Mouse (Mus musculus): ENCODE results near the gene Atg9b. TPM values are rescaled to one million over a fixed set of nuclear protein-coding genes. Genes with fewer than 3 reads are reported as not detected.

Atg9b gene
- polyA plus RNA-seq, 1 experiment from 2014 or later: 2.3 TPM

DNA sequence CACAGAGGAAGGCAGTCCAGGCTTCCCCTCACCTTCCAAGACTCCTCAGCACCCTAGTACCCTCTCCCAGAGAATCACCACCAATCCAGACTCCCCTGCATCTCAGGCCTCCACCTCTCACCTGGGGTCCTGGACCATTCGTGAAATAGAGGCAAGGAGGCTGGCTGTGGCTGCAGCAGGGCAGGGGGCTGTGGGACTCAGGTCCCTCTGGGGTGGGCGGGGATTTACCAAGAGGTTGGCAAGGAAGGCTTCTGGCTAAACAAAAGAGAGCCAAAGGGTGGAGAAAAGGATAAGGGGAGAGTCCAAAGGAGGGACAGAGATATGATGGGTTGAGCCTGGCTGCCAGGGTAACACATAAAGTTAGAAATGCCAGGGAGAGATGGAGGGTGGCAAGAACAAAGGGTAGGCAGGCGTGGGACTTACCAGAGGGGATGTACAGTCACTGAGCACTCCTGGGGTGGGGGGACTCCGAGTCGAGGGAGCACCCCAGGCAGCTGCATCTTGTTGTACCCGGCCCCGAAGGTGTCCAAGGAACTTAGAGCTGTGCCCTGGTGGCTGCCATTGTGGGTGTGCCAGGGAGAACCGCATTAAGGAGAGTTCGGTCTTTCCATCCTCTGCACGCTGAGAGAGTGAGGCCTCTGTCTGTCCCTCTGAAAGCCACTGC, 5.9 kb downstream of the Atg9b start:
- WGBS: 85% methylated on average over 10 of the region's 10 CpGs
- Histone ChIP-seq H3K27me3 (ENCODE audit: control insufficient read depth, insufficient read depth, low read length) (peaks cover 3% of the 10 kb centered on the region; the same call in 1 of the 2 replicates), H3K4me1 (ENCODE audit: control insufficient read depth, insufficient read depth, low read length) (peaks cover 38% of the 10 kb centered on the region), H3K36me3 (ENCODE audit: control insufficient read depth, insufficient read depth) (no peaks in the 10 kb centered on the region), H3K4me3 (ENCODE audit: low read length) (no peak overlapping the region), H3K27ac (ENCODE audit: low read length) (peak overlapping the region; percentile 30; the same call in 1 of the 2 replicates), H3K9ac (ENCODE audit: low read length) (no peak overlapping the region), H3K9me3 (replicated peaks; ENCODE audit: control insufficient read depth, low read length) (no peaks in the 10 kb centered on the region), H3K4me2 (ENCODE audit: low read depth, low read length) (no peak overlapping the region)
- no peak for ATAC-seq (replicated peaks; ENCODE audit: extremely low read depth, insufficient read depth, low FRiP score)

DNA sequence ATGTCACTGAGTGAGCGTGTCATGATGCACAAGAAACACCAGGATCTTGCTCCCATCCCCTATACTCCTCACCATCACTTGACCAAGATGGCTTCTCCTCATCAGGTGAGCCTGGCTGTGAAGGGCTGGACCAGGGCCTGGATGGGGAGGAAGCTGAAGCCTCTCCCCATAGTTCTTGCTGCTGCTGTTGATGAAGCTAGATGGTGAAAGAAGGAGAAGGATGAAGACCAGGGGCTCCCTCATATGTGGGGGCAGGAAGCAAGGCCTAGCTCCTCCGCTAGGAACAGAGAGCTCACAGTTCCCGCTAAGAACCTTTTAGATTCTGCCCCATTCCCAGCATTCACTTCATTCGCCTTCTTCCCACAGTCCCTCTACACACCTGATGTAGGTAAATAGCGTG, 6.6 kb downstream of the Atg9b start:
- H3K4me3 ChIP-seq (ENCODE audit: low read length): no peak overlapping the region
- no peaks in the 10 kb centered on the region for H3K36me3 ChIP-seq (ENCODE audit: control insufficient read depth, insufficient read depth)
- H3K9me3 ChIP-seq (replicated peaks; ENCODE audit: control insufficient read depth, low read length): no peaks in the 10 kb centered on the region
- H3K9ac ChIP-seq (ENCODE audit: low read length): no peak overlapping the region
- WGBS: 81% methylated on average over 5 of the region's 5 CpGs
- H3K4me2 ChIP-seq (ENCODE audit: low read depth, low read length): no peak overlapping the region
- no peak for ATAC-seq (replicated peaks; ENCODE audit: extremely low read depth, insufficient read depth, low FRiP score)
- peaks cover 38% of the 10 kb centered on the region for H3K4me1 ChIP-seq (ENCODE audit: control insufficient read depth, insufficient read depth, low read length)
- peaks cover 3% of the 10 kb centered on the region; the same call in 1 of the 2 replicates for H3K27me3 ChIP-seq (ENCODE audit: control insufficient read depth, insufficient read depth, low read length)
- peak overlapping the region; percentile 30; the same call in 1 of the 2 replicates for H3K27ac ChIP-seq (ENCODE audit: low read length)

DNA sequence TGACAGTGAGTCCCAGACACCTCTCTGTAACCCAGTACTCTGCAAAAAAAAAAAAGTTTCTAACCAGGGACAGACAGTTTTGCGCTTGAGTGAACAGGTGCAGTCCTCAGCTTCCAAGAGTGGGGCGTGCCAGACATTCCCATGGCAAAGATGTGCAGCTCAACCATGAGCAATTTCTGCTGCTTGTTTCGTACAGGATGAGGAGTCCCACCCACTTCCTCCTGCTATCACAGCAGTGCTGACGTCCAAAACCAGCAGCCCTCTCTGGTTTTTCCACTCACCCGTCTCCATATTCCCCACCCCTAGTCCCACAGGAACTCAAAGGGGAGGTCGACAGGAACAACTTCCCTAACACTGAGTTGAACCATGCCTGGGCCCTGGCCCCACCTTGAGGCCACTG, 7.5 kb downstream of the Atg9b start:
- Histone ChIP-seq H3K4me3 (ENCODE audit: low read length) (no peak overlapping the region), H3K36me3 (ENCODE audit: control insufficient read depth, insufficient read depth) (no peaks in the 10 kb centered on the region), H3K27me3 (ENCODE audit: control insufficient read depth, insufficient read depth, low read length) (peaks cover 3% of the 10 kb centered on the region; the same call in 1 of the 2 replicates), H3K4me1 (ENCODE audit: control insufficient read depth, insufficient read depth, low read length) (peaks cover 34% of the 10 kb centered on the region), H3K4me2 (ENCODE audit: low read depth, low read length) (no peak overlapping the region), H3K9ac (ENCODE audit: low read length) (no peak overlapping the region), H3K9me3 (replicated peaks; ENCODE audit: control insufficient read depth, low read length) (no peaks in the 10 kb centered on the region), H3K27ac (ENCODE audit: low read length) (peak overlapping the region; percentile 69)
- WGBS: 52% methylated on average over 6 of the region's 6 CpGs
- ATAC-seq (replicated peaks; ENCODE audit: extremely low read depth, insufficient read depth, low FRiP score): peak; percentile 14

DNA sequence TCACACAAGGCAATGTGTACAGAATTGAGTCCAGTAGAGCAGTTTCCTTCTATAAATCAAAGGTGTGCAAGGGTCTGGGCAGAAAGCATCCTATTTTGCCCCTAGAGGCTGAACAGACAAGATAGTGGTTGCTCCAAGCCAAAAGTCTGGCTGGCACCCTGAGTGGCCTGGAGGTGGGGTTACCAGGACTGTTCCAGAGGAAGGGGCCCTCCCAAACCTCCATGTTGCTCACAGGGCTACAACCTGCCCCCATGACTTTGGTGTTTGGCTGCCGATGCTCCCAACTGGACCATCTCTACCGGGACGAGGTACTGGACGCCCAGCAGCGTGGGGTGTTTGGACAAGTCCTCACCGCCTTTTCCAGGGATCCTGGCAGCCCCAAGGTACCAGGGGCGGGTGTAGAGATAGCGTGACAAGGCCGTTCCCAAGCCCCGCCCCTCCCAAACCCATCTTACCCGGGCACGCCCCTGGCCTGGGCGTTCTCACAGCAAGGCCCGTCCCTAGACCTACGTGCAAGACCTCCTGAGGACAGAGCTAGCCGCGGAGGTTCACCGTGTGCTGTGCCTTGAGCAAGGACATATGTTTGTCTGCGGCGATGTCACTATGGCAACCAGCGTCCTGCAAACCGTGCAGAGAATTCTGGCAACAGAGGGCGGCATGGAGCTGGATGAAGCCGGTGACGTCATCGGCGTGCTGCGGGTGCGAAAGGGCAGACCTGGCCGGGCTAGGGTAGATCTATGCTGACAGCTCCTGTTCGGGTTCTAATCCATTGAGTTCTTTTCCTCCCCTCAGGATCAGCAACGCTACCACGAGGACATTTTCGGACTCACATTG, 8.7 kb downstream of the Atg9b start:
- peak overlapping the region; percentile 49 for H3K4me3 ChIP-seq (ENCODE audit: low read length)
- ATAC-seq (replicated peaks; ENCODE audit: extremely low read depth, insufficient read depth, low FRiP score): peak; percentile 78
- H3K9me3 ChIP-seq (replicated peaks; ENCODE audit: control insufficient read depth, low read length): no peaks in the 10 kb centered on the region
- H3K9ac ChIP-seq (ENCODE audit: low read length): peak overlapping the region; percentile 75
- no peaks in the 10 kb centered on the region for H3K36me3 ChIP-seq (ENCODE audit: control insufficient read depth, insufficient read depth)
- H3K4me1 ChIP-seq (ENCODE audit: control insufficient read depth, insufficient read depth, low read length): peaks cover 26% of the 10 kb centered on the region
- peaks cover 3% of the 10 kb centered on the region; the same call in 1 of the 2 replicates for H3K27me3 ChIP-seq (ENCODE audit: control insufficient read depth, insufficient read depth, low read length)
- H3K4me2 ChIP-seq (ENCODE audit: low read depth, low read length): peak overlapping the region; percentile 75
- 2% methylated on average over 34 of the region's 34 CpGs for WGBS
- peak overlapping the region; percentile 52 for H3K27ac ChIP-seq (ENCODE audit: low read length)

DNA sequence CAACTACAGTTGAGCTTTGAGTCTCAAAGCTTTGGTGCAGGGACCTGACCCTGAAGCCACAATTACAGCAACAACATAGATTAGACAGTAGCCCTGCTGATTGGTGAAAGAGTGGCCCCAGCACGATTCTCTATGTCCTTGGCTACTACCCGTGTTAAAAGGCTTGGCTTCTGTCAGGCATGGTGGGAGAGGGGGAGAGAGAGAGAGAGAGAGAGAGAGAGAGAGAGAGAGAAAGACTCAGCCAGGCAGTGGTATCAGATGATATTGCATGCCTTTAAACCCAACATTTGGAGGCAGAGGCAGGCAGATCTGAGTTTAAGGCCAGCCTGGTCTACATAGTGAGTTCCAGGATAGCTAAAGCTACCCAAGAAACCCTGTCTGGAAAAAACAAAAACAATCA, 10.0 kb downstream of the Atg9b start:
- WGBS: 42% methylated on average over 2 of the region's 2 CpGs
- peaks cover 3% of the 10 kb centered on the region; the same call in 1 of the 2 replicates for H3K27me3 ChIP-seq (ENCODE audit: control insufficient read depth, insufficient read depth, low read length)
- no peak overlapping the region for H3K4me2 ChIP-seq (ENCODE audit: low read depth, low read length)
- no peaks in the 10 kb centered on the region for H3K36me3 ChIP-seq (ENCODE audit: control insufficient read depth, insufficient read depth)
- no peak for ATAC-seq (replicated peaks; ENCODE audit: extremely low read depth, insufficient read depth, low FRiP score)
- no peaks in the 10 kb centered on the region for H3K9me3 ChIP-seq (replicated peaks; ENCODE audit: control insufficient read depth, low read length)
- no peak overlapping the region for H3K9ac ChIP-seq (ENCODE audit: low read length)
- peaks cover 18% of the 10 kb centered on the region for H3K4me1 ChIP-seq (ENCODE audit: control insufficient read depth, insufficient read depth, low read length)
- H3K4me3 ChIP-seq (ENCODE audit: low read length): no peak overlapping the region
- H3K27ac ChIP-seq (ENCODE audit: low read length): no peak overlapping the region

DNA sequence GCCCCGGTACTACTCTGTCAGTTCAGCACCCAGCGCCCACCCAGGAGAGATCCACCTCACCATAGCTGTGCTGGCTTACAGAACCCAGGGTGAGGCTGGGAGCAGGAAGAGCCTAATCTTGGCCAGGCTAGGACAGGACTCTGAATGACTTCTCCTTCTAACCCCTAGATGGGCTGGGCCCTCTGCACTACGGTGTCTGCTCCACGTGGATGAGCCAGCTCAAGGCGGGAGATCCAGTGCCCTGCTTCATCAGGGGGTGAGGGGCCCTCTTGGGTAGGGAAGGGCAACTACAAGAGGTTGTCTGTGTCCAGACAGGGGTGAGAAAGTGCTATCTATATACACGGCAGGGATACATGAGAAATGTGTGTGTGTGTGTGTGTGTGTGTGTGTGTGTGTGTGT, 10.5 kb downstream of the Atg9b start:
- no peaks in the 10 kb centered on the region for H3K36me3 ChIP-seq (ENCODE audit: control insufficient read depth, insufficient read depth)
- H3K4me1 ChIP-seq (ENCODE audit: control insufficient read depth, insufficient read depth, low read length): peaks cover 13% of the 10 kb centered on the region
- peaks cover 3% of the 10 kb centered on the region; the same call in 1 of the 2 replicates for H3K27me3 ChIP-seq (ENCODE audit: control insufficient read depth, insufficient read depth, low read length)

DNA sequence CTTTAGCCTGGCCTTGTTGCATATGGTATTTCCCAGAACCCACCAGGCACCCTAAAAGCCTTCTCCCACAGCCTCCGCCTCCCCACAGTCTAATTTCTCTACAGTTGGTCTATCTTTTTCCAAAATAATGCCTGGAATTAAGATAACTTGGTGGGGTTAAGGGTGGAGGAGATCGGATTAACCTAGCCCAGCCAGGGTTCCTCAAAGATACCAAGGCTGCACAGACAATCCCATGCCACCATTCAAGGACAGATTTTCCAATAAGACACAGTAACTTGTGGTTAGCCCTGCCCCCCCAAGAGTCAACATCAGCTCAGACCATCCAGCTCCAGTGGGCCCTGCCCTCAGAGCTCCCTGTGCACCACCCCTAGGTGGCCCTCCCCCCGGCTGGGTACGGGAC, 11.4 kb downstream of the Atg9b start:
- WGBS: 84% methylated on average over 4 of the region's 4 CpGs
- no peak overlapping the region for H3K4me2 ChIP-seq (ENCODE audit: low read depth, low read length)
- no peaks in the 10 kb centered on the region for H3K9me3 ChIP-seq (replicated peaks; ENCODE audit: control insufficient read depth, low read length)
- ATAC-seq (replicated peaks; ENCODE audit: extremely low read depth, insufficient read depth, low FRiP score): no peak
- no peak overlapping the region for H3K4me3 ChIP-seq (ENCODE audit: low read length)
- no peak overlapping the region for H3K27ac ChIP-seq (ENCODE audit: low read length)
- no peaks in the 10 kb centered on the region for H3K36me3 ChIP-seq (ENCODE audit: control insufficient read depth, insufficient read depth)
- H3K4me1 ChIP-seq (ENCODE audit: control insufficient read depth, insufficient read depth, low read length): peaks cover 13% of the 10 kb centered on the region
- no peak overlapping the region for H3K9ac ChIP-seq (ENCODE audit: low read length)
- H3K27me3 ChIP-seq (ENCODE audit: control insufficient read depth, insufficient read depth, low read length): no peaks in the 10 kb centered on the region; the same call in 1 of the 2 replicates

More for the DNA sequence above, 10.5 kb downstream of the Atg9b start:
- H3K4me2 ChIP-seq (ENCODE audit: low read depth, low read length): no peak overlapping the region
- H3K4me3 ChIP-seq (ENCODE audit: low read length): no peak overlapping the region
- H3K27ac ChIP-seq (ENCODE audit: low read length): no peak overlapping the region
- H3K9ac ChIP-seq (ENCODE audit: low read length): no peak overlapping the region
- H3K9me3 ChIP-seq (replicated peaks; ENCODE audit: control insufficient read depth, low read length): no peaks in the 10 kb centered on the region
- ATAC-seq (replicated peaks; ENCODE audit: extremely low read depth, insufficient read depth, low FRiP score): no peak
- WGBS: 67% methylated on average over 6 of the region's 6 CpGs

DNA sequence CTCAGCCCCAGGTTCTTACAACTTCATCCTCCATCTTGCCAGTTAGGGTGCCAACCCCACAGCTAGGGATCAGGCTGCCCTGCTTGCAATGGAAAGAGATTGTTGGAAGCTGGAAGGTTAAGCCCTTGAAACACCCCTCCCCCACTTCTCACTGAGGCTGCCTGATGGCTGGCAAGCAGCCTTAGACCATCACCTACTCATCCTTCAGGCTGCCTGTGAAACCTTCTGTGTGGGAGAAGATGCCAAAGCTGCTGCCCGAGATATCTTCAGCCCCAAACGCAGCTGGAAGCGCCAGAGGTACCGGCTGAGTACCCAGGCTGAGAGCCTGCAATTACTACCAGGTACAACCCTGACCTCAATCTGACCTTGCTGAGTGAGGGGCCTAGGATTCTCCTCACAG, 12.4 kb downstream of the Atg9b start:
- 40% methylated on average over 4 of the region's 4 CpGs for WGBS
- no peak for ATAC-seq (replicated peaks; ENCODE audit: extremely low read depth, insufficient read depth, low FRiP score)
- peaks cover 17% of the 10 kb centered on the region for H3K4me1 ChIP-seq (ENCODE audit: control insufficient read depth, insufficient read depth, low read length)

DNA sequence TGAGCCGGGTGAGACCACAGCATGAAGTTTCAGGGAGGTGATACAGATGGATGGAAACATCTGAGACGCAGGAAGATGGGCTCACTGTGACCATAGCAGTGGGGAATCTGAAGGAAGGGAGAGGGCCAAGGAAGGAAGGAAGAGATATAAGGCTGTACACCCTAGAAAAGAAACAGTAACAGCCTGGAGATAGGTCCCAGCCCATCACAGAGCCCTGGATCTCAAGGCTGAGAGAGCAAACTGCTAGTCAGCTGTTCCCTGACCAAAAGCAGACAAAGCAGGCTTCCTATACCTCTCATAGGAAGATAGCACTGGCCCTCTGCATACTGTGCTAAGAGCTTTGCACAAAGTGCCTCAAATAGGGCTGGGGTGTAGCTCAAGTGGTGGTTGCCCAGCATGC, 13.2 kb downstream of the Atg9b start:
- Histone ChIP-seq H3K27ac (ENCODE audit: low read length) (no peak overlapping the region), H3K4me1 (ENCODE audit: control insufficient read depth, insufficient read depth, low read length) (peaks cover 16% of the 10 kb centered on the region), H3K9ac (ENCODE audit: low read length) (no peak overlapping the region), H3K36me3 (ENCODE audit: control insufficient read depth, insufficient read depth) (no peaks in the 10 kb centered on the region), H3K4me3 (ENCODE audit: low read length) (no peak overlapping the region), H3K4me2 (ENCODE audit: low read depth, low read length) (no peak overlapping the region), H3K27me3 (ENCODE audit: control insufficient read depth, insufficient read depth, low read length) (no peaks in the 10 kb centered on the region), H3K9me3 (replicated peaks; ENCODE audit: control insufficient read depth, low read length) (no peaks in the 10 kb centered on the region)
- no peak for ATAC-seq (replicated peaks; ENCODE audit: extremely low read depth, insufficient read depth, low FRiP score)
- WGBS: 78% methylated on average over 2 of the region's 2 CpGs

More for the DNA sequence above, 12.4 kb downstream of the Atg9b start:
- Histone ChIP-seq H3K9me3 (replicated peaks; ENCODE audit: control insufficient read depth, low read length) (no peaks in the 10 kb centered on the region), H3K9ac (ENCODE audit: low read length) (no peak overlapping the region), H3K4me2 (ENCODE audit: low read depth, low read length) (no peak overlapping the region), H3K36me3 (ENCODE audit: control insufficient read depth, insufficient read depth) (no peaks in the 10 kb centered on the region), H3K27ac (ENCODE audit: low read length) (no peak overlapping the region), H3K27me3 (ENCODE audit: control insufficient read depth, insufficient read depth, low read length) (no peaks in the 10 kb centered on the region), H3K4me3 (ENCODE audit: low read length) (no peak overlapping the region)
